Mouse (Mus musculus) liver, embryonic 15.5 days (tissue): ENCODE results near the gene Gcgr. TPM values are rescaled to one million over a fixed set of nuclear protein-coding genes. Genes with fewer than 3 reads are reported as not detected.
A peak's percentile ranks its signal among the peaks of the same experiment; 100 is the strongest.

Source experiments
- ATAC-seq: fragments of 200-750 bp; cut with Nextera tagmentation; 2 replicates; pipeline ENCODE4 v1.8.0; 2017; ENCODE audit warnings: moderate number of reproducible peaks, mild to moderate bottlenecking, moderate library complexity; ENCODE audit not compliant: insufficient read depth
- H3K27ac ChIP-seq: fragments of 300-500 bp; sonication (generic); replicated peaks from 2 replicates; pipeline ENCODE4 v1.5.1; 2015; ENCODE audit warnings: mild to moderate bottlenecking, inconsistent platforms
- H3K27me3 ChIP-seq: fragments of 300-500 bp; sonication (generic); 2 replicates; pipeline ENCODE4 v1.6.1; 2015; ENCODE audit warnings: mild to moderate bottlenecking, inconsistent platforms
- H3K36me3 ChIP-seq: fragments of 300-500 bp; sonication (generic); replicated peaks from 2 replicates; pipeline ENCODE4 v1.6.1; 2015; ENCODE audit warnings: moderate library complexity, mild to moderate bottlenecking, inconsistent platforms
- H3K4me1 ChIP-seq: fragments of 300-500 bp; sonication (generic); replicated peaks from 2 replicates; pipeline ENCODE4 v1.6.1; 2015; ENCODE audit warnings: inconsistent platforms
- H3K4me2 ChIP-seq: fragments of 300-500 bp; sonication (generic); 2 replicates; pipeline ENCODE4 v1.6.1; 2015; ENCODE audit warnings: moderate library complexity, mild to moderate bottlenecking, inconsistent platforms
- H3K4me3 ChIP-seq: fragments of 300-500 bp; sonication (generic); replicated peaks from 2 replicates; pipeline ENCODE4 v1.5.1; 2015; ENCODE audit warnings: mild to moderate bottlenecking, inconsistent platforms
- H3K9ac ChIP-seq: fragments of 300-500 bp; sonication (generic); 2 replicates; pipeline ENCODE4 v1.6.1; 2015; ENCODE audit warnings: moderate library complexity, mild to moderate bottlenecking, inconsistent platforms
- H3K9me3 ChIP-seq: fragments of 300-500 bp; sonication (generic); replicated peaks from 2 replicates; pipeline ENCODE4 v1.6.1; 2016; ENCODE audit warnings: inconsistent platforms
- WGBS: fragments of 180-500 bp; shearing (Covaris S2); methylation state at CpG from one replicate; pipeline ENCODE4 v1.1.7; 2015; ENCODE audit warnings: mixed read lengths; ENCODE audit not compliant: insufficient replicate concordance; 5-methylcytosine and 5-hydroxymethylcytosine counted together
- polyA plus RNA-seq: library from polyadenylated mRNA; unstranded; fragments of >200 nt; fragmentation: Nextera tagmentation; extraction: Ambion mirVana; gene quantifications from 2 replicates; pipeline ENCODE4 v1.2.1, GENCODE M21; 2015

Gcgr gene
- polyA plus RNA-seq, 1 experiment from 2014 or later = 16.9 TPM

DNA sequence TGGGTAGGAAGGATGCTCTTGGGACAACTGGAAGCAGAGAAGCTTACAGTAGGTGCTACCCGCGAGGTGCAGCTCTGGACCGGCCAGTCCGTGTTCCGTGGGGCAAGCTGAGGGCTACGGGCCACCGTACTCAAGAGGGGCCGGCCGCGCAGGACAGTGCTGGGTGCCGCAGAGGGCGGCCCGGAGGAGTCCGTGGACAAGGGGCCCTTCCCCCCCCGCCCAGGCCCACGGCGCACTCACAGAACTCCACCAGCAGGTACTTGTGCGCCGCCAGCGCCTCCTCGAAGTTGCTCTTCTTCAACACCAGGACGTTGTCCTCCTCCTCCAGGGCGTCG is 41.9 kb downstream of the Gcgr start:
- peaks cover 40% of the 10 kb centered on the region for H3K36me3 ChIP-seq
- under 1% methylated on average over 24 of the region's 24 CpGs for WGBS
- ATAC-seq = peak; percentile 8

DNA sequence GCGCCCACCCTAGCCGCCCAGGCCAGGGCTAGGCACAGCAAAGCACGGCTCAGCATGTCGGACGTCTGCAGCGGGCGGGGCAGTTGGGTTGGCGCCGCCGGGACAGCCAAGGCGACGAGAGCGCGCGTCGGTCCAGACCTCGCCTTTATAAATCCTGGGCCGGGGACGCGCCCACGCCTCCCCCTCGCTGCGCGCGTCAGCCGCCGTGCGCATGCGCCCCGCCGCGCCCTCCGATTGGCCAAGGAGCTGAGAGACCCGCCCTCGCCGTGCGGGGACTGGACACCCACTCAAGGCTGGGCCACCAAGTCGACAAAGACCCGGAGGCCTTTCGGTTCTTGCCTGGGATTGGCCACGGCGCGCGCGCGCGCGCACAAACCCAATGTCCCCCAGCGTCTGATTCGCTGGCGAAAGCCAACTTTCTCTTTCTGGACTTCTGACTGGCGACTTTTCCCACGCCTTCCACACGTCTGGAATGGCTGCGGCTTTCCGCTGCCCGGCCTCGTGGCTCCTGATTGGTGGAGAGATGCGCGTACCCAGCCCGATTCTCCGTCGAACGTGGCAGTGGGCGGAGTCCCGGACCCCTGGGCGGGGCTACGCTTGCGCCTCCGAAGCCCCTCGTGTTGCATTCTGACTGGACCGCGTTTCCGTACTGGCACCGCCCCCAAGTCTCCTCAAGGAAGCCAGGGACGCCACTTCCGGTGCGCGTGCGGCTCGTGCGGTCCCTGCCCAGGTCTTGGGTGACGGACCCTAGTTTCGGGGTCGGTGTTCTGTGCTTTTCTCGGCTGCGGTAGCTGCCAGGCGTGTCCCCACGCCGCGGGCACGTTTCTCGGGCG is 42.5 kb downstream of the Gcgr start, which contains the start of gene P4hb:
Gene P4hb (minus strand): TSS at position 502 of the 833 bp plus-strand sequence.
- Histone ChIP-seq H3K9ac (peak within 1 kb of the TSS; percentile 86), H3K27me3 (no peaks in the 10 kb centered on the region), H3K4me2 (peak within 1 kb of the TSS; percentile 92), H3K36me3 (peaks cover 40% of the 10 kb centered on the region), H3K4me3 (peak within 1 kb of the TSS; percentile 82), H3K27ac (peak within 1 kb of the TSS; percentile 90), H3K9me3 (no peaks in the 10 kb centered on the region), H3K4me1 (peaks cover 67% of the 10 kb centered on the region)
- peak; percentile 94 for ATAC-seq
- under 1% methylated on average over 94 of the region's 94 CpGs for WGBS

More for the DNA sequence above, 41.9 kb downstream of the Gcgr start:
- Histone ChIP-seq H3K9ac (peak overlapping the region; percentile 86), H3K27ac (peak overlapping the region; percentile 90), H3K4me1 (peaks cover 66% of the 10 kb centered on the region), H3K27me3 (no peaks in the 10 kb centered on the region), H3K4me3 (peak overlapping the region; percentile 82), H3K4me2 (peak overlapping the region; percentile 92), H3K9me3 (no peaks in the 10 kb centered on the region)

DNA sequence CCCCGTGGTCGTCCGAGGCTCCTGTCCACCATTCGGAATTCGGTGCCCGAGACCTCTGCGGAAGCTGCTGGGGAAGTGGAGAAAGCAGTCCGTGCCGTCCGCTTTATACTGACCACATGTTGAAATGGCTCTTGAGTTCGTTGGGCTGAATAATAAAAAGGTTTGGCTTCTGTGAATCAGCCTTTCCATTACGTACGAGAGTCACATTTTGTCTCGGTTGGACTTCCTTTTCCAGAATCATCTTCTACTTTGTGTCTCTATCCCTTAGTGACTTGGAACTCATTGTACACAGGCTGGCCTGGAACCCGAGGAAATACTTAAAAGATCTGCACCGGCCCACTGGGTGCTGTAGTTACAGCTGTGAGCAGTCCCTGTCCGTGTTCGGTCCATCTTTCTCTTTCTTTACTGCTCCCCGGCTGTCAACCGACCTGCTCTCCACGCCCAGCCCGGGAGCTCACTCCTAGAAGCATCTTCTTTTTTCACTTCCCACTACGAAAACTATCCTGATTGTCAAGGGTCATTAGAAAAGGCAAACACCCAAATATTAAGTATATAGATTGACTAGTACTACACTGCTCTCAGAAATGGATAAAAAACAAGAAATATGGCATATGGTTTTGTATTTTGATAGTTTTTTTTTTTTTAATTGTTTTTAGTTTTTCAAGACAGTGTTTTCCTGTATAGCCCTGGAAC is 43.2 kb downstream of the Gcgr start:
- Histone ChIP-seq H3K4me3 (peak overlapping the region; percentile 82), H3K36me3 (peaks cover 40% of the 10 kb centered on the region), H3K9me3 (no peaks in the 10 kb centered on the region), H3K9ac (peak overlapping the region; percentile 86), H3K4me2 (peak overlapping the region; percentile 92), H3K27ac (peak overlapping the region; percentile 90), H3K27me3 (no peaks in the 10 kb centered on the region), H3K4me1 (peaks cover 69% of the 10 kb centered on the region)
- WGBS = under 1% methylated on average over 23 of the region's 23 CpGs
- no peak for ATAC-seq

DNA sequence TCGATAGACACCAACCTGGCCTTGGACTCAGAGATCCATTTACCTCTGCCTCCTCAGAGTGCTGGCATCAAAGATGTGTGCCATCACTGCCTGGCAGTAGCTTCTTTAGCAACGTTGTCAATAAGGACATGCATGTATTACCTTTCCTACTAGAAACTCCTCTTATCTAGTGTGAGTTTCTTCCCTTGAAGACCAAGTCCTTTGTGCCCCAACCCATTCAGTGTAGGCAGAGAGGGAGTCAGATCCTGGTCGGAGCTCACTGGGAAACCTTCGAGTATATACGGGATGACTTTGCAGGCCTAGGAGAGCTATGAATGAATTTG is 43.7 kb downstream of the Gcgr start:
- Histone ChIP-seq H3K4me3 (peak overlapping the region; percentile 82), H3K36me3 (peaks cover 41% of the 10 kb centered on the region), H3K27me3 (no peaks in the 10 kb centered on the region), H3K4me1 (peaks cover 73% of the 10 kb centered on the region), H3K27ac (peak overlapping the region; percentile 90), H3K9me3 (no peaks in the 10 kb centered on the region), H3K4me2 (peak overlapping the region; percentile 92), H3K9ac (peak overlapping the region; percentile 86)
- 37% methylated on average over 5 of the region's 5 CpGs for WGBS
- ATAC-seq = no peak

DNA sequence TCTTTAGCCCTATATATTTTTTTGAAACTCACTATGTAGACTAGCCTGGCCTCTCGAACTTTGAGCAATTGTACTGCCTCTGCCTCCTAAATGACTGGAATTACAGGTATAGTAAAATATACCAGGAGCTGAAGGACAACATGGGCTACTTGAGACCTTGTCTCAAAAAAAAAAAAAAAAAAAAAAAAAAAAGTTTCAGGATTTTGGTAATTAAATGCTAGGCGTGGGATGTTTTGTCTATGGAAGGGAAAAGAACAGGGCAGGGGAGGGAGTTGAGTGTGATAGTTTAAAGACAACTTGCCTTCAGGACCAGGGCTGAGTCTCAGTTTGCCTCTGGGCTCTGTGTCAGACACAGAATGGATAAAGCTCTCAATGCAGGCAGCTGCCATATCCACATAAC is 44.5 kb downstream of the Gcgr start:
- H3K4me3 ChIP-seq = no peak overlapping the region
- 0 out of 2 replicates have a peak overlapping the region, but pooled peaks have one; percentile 86 for H3K9ac ChIP-seq
- H3K4me1 ChIP-seq = peaks cover 78% of the 10 kb centered on the region
- 0 out of 2 replicates have a peak overlapping the region, but pooled peaks have one; percentile 90 for H3K27ac ChIP-seq
- WGBS = 52% methylated on average over 2 of the region's 2 CpGs
- no peak for ATAC-seq
- H3K9me3 ChIP-seq = no peaks in the 10 kb centered on the region
- H3K27me3 ChIP-seq = no peaks in the 10 kb centered on the region
- H3K4me2 ChIP-seq = peak overlapping the region; percentile 92; the same call in 1 of the 2 replicates
- peaks cover 44% of the 10 kb centered on the region for H3K36me3 ChIP-seq

DNA sequence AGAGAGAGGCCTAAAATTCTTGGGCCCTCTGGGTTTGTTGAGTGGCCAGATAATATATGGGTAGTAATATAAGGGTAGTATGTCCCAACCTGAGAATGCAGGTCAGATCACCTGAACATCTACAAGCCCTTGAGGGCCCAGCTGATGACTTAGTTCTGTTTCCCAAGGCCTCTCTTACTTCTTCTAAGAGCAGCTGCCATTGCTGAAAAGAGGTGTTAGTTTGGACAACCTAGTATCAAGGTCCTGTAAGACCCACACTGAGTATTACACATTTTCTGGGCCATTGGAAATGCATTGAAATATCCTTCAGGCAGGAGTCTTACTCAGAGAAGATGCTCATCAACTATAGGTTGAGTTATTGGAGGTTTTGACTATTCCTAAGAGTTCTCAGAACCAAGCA is 45.4 kb downstream of the Gcgr start:
- no peak overlapping the region for H3K9ac ChIP-seq
- no peak overlapping the region for H3K4me3 ChIP-seq
- ATAC-seq = no peak
- H3K4me2 ChIP-seq = no peak overlapping the region
- H3K36me3 ChIP-seq = peaks cover 35% of the 10 kb centered on the region
- peak overlapping the region; percentile 74 for H3K27ac ChIP-seq
- H3K9me3 ChIP-seq = no peaks in the 10 kb centered on the region
- no peaks in the 10 kb centered on the region for H3K27me3 ChIP-seq
- peaks cover 78% of the 10 kb centered on the region for H3K4me1 ChIP-seq

DNA sequence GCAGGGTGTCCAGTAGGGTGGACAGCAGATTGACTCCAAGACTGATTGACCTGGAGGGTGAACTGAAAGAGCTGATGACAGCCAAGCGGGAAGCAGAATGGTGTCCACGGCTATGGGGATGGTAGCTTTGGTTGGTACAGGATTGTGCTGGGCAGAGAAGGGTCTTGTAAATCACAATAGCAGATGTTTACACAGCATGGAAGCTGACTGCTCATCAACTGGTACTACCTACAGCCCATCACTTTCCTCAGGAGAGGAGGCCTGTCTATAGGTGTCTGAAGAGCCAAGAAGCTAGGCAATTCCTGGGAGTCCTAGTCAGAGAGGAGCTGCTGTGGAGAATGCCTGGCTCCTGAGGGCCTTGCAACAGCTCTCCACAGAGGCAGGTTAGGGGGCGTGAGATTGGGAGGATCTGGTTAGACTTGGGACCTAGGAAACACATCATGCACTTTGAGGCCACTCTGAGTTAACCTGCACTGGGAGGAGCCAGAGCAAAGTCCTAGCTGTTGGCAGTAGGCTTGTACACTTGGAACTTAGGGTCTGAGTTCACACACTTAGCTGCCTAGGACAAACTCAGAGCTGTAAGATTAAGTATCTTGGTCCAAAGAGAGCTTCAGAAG is 46.0 kb downstream of the Gcgr start:
- 76% methylated on average over 3 of the region's 3 CpGs for WGBS
- peak overlapping the region; percentile 74 for H3K27ac ChIP-seq
- peak overlapping the region; percentile 32 for H3K4me2 ChIP-seq
- peaks cover 30% of the 10 kb centered on the region for H3K36me3 ChIP-seq
- no peaks in the 10 kb centered on the region for H3K27me3 ChIP-seq
- no peak for ATAC-seq
- H3K9ac ChIP-seq = no peak overlapping the region
- peaks cover 73% of the 10 kb centered on the region for H3K4me1 ChIP-seq
- H3K9me3 ChIP-seq = no peaks in the 10 kb centered on the region
- H3K4me3 ChIP-seq = no peak overlapping the region

DNA sequence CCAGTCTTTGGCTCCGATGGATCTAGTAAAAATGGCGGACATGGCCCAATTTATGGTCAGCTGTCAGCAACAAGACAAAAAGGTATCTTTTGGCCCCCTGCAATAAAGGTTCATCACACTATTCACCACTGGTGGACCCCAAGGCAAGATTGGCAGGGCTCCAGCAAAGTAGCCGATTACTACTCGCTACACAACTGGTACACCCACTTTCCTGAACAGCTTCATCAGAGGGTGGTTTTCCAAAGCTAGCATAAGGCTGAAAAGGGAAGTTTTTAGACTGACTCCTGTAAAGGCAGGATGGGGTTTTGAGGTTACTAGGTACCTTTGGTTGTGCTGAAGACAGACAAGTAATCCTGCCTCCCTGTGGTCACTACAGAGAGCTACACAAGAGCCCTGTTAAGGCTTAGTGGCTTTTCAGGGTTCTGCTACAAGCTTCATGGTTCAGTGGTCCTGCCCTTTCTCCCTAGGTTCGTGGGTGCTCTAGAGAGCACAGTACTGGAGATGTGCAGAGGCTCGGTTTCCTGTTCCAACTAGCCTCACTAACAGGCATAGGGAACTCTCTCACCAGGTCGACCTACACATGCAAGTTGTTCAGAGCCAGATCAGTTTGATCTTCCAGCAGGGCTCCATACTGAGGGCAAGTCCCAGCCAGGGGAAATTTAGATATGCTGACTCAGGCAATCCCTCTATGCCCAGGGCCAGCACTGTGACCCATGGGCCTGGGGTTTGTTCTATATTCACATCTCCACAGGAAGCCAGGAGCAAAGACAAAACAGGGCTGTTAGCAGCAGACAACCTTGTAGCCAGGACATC is 46.9 kb downstream of the Gcgr start:
- WGBS = 68% methylated on average over 7 of the region's 7 CpGs
- Histone ChIP-seq H3K4me3 (no peak overlapping the region), H3K4me2 (peak overlapping the region; percentile 32)

DNA sequence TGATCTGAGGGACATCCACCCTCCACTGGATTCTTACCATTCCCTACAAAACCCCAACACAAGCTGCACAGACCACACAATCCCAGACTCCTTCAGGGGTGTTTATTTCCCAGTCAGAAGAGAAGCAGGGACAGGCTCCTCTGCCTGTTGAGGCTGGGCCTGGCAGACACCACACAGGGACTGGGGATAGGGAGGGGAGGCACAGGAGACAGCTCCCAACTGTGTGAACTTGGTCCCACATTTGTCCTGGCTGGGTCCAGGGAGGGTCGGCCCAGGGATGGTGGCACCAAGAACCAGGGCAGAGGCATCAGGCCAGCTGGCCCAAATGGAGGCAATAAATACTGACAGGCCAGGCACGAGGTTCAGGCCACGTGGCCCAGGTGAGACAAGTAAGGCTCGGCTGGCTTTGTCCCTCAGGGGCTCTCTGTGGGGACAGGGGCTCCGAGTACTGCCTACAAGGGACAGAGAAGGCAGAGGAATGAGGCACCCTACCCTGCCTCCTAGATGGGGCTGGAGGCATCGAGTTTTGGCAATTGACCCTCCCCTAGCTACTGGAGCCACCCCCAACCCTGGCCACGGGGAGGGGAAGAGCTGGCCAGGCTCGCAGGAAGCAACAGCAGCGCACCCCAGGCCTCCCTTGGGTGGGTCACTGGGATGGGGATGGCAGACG is 47.7 kb downstream of the Gcgr start:
- Histone ChIP-seq H3K4me1 (peaks cover 76% of the 10 kb centered on the region), H3K4me2 (no peak overlapping the region), H3K9me3 (no peaks in the 10 kb centered on the region), H3K4me3 (no peak overlapping the region), H3K9ac (no peak overlapping the region), H3K27ac (peak overlapping the region; percentile 74), H3K36me3 (peaks cover 30% of the 10 kb centered on the region), H3K27me3 (no peaks in the 10 kb centered on the region)
- no peak for ATAC-seq
- WGBS = 83% methylated on average over 10 of the region's 10 CpGs

More for the DNA sequence above, 46.9 kb downstream of the Gcgr start:
- Histone ChIP-seq H3K27ac (peak overlapping the region; percentile 74), H3K36me3 (peaks cover 30% of the 10 kb centered on the region), H3K9me3 (no peaks in the 10 kb centered on the region), H3K9ac (no peak overlapping the region), H3K4me1 (peaks cover 74% of the 10 kb centered on the region), H3K27me3 (no peaks in the 10 kb centered on the region)
- ATAC-seq = no peak

DNA sequence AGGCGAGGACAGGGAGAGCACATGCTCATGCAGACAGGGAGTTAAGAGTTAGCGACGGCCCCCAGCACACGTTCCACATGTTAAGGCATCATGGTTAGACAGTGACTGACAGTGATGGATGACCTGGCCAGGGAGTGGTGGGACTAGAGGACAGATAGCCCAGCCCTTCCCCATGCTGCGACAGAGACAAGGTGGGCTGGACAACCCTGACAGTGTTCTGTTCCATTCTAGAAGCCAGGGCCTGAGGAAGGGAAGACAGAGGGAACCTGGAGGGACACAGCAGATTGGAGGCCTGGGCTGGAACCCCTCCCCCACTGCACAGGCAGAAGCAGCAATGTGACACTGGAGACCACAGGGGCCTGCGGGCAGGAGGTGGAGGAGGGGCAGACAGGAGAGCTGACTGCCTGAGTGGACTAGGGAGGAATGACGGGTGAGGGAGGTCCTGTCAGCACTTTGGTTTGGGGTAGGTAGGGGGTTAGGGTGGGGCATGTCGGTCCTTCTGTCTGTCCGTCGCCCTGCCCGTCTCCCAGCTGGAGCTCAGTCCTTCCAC is 48.3 kb downstream of the Gcgr start:
- 86% methylated on average over 11 of the region's 11 CpGs for WGBS
- no peak overlapping the region for H3K9ac ChIP-seq
- H3K27ac ChIP-seq = no peak overlapping the region
- H3K4me3 ChIP-seq = no peak overlapping the region
- H3K27me3 ChIP-seq = no peaks in the 10 kb centered on the region
- no peak overlapping the region for H3K4me2 ChIP-seq
- H3K4me1 ChIP-seq = peaks cover 75% of the 10 kb centered on the region
- ATAC-seq = no peak
- peaks cover 34% of the 10 kb centered on the region for H3K36me3 ChIP-seq
- H3K9me3 ChIP-seq = no peaks in the 10 kb centered on the region; the same call in 1 of the 2 replicates
